Comparison of ENCODE assay signal across 8 mouse cellular contexts in genomic region chr2:35131991-35132661, GRCm38 (mm10). TPM values are rescaled to one million over a fixed set of nuclear protein-coding genes. Genes with fewer than 3 reads are reported as not detected.
DNase-seq lines count a peak whose midpoint lies in the region; ATAC-seq lines count a peak whose summit lies in the region.

No protein-coding gene starts in this region.

- H3K9ac ChIP-seq in heart, embryonic 13.5 days, result peak overlapping the region; percentile 83
- peak overlapping the region; percentile 66 for H3K9ac ChIP-seq in liver, embryonic 12.5 days
- peak overlapping the region; percentile 48; the same call in 1 of the 2 replicates for H3K9ac ChIP-seq in stomach, embryonic 15.5 days

- peak; percentile 96 for DNase-seq in CD4-positive helper T cell, adult 2 months (ENCODE audit: low read depth, low spot score)
- peak; percentile 86 for DNase-seq in brain, embryonic 18.5 days (ENCODE audit: low read depth, low spot score)
- peak; percentile 97 for DNase-seq in kidney, postnatal 10 days
- peak; percentile 93 for DNase-seq in natural killer cell, adult 2 months (ENCODE audit: low spot score in 2 of 2)

- peaks cover 24% of the 10 kb centered on the region for H3K4me1 ChIP-seq in heart, embryonic 13.5 days
- H3K4me1 ChIP-seq in liver, embryonic 12.5 days, result peaks cover 14% of the 10 kb centered on the region
- H3K4me1 ChIP-seq in stomach, embryonic 15.5 days, result peaks cover 2% of the 10 kb centered on the region; the same call in 1 of the 2 replicates

- no peaks in the 10 kb centered on the region for H3K27me3 ChIP-seq in heart, embryonic 13.5 days (replicated peaks)
- no peaks in the 10 kb centered on the region for H3K27me3 ChIP-seq in liver, embryonic 12.5 days (replicated peaks)
- H3K27me3 ChIP-seq in stomach, embryonic 15.5 days (replicated peaks), result no peaks in the 10 kb centered on the region

- peak overlapping the region; percentile 87 for H3K4me2 ChIP-seq in heart, embryonic 13.5 days
- H3K4me2 ChIP-seq in liver, embryonic 12.5 days, result peak overlapping the region; percentile 78
- peak overlapping the region; percentile 78 for H3K4me2 ChIP-seq in stomach, embryonic 15.5 days

- peak overlapping the region; percentile 89 for H3K27ac ChIP-seq in heart, embryonic 13.5 days (replicated peaks)
- peak overlapping the region; percentile 76 for H3K27ac ChIP-seq in liver, embryonic 12.5 days
- H3K27ac ChIP-seq in stomach, embryonic 15.5 days, result peak overlapping the region; percentile 89

- ATAC-seq in erythroid progenitor cell, adult 5-6 weeks (replicated peaks; ENCODE audit: low FRiP score, poor library complexity, severe bottlenecking), result peak; percentile 98
- peak; percentile 89 for ATAC-seq in heart, embryonic 13.5 days (ENCODE audit: extremely low read depth, insufficient number of reproducible peaks, low FRiP score, low TSS enrichment)
- peak; percentile 98 for ATAC-seq in liver, embryonic 12.5 days
- ATAC-seq in stomach, embryonic 15.5 days (ENCODE audit: insufficient read depth, low FRiP score, low read depth), result peak; percentile 99

- no peaks in the 10 kb centered on the region for H3K9me3 ChIP-seq in heart, embryonic 13.5 days
- no peaks in the 10 kb centered on the region for H3K9me3 ChIP-seq in liver, embryonic 12.5 days (replicated peaks)
- no peaks in the 10 kb centered on the region for H3K9me3 ChIP-seq in stomach, embryonic 15.5 days

- WGBS in heart, embryonic 13.5 days, result under 1% methylated on average over 21 of the region's 21 CpGs
- under 1% methylated on average over 21 of the region's 21 CpGs for WGBS in liver, embryonic 12.5 days (ENCODE audit: insufficient replicate concordance)
- under 1% methylated on average over 21 of the region's 21 CpGs for WGBS in stomach, embryonic 15.5 days

- H3K36me3 ChIP-seq in heart, embryonic 13.5 days, result peaks cover 35% of the 10 kb centered on the region
- peaks cover 46% of the 10 kb centered on the region for H3K36me3 ChIP-seq in liver, embryonic 12.5 days
- H3K36me3 ChIP-seq in stomach, embryonic 15.5 days, result peaks cover 8% of the 10 kb centered on the region; the same call in 1 of the 2 replicates

- H3K4me3 ChIP-seq in heart, embryonic 13.5 days, result peak overlapping the region; percentile 66
- peak overlapping the region; percentile 66 for H3K4me3 ChIP-seq in liver, embryonic 12.5 days
- peak overlapping the region; percentile 56 for H3K4me3 ChIP-seq in stomach, embryonic 15.5 days (replicated peaks)

RNA-seq across cellular contexts. Expression of gene Cntrl, which starts 22.8 kb away (rescaled TPM):
- total RNA-seq in erythroid progenitor cell, adult 5-6 weeks (2015; ENCODE audit: low replicate concordance), result 86.1 and 116 TPM in 2 replicates
- 78.9 and 99.0 TPM in 2 replicates for total RNA-seq in erythroid progenitor cell, adult 5-6 weeks (2017; ENCODE audit: low replicate concordance)
- polyA plus RNA-seq in heart, embryonic 13.5 days (2015; fragmentation: Nextera tagmentation; extraction: Ambion mirVana), result 16.2 and 16.5 TPM in 2 replicates
- 10.9 and 12.7 TPM in 2 replicates for polyA plus RNA-seq in liver, embryonic 12.5 days (2016; fragmentation: Nextera tagmentation; extraction: Ambion mirVana)
- polyA plus RNA-seq in stomach, embryonic 15.5 days (2015; fragmentation: Nextera tagmentation; extraction: Ambion mirVana), result 20.9 and 22.1 TPM in 2 replicates

RNA-seq across cellular contexts. Expression of gene AI182371, which starts 30.8 kb away (rescaled TPM):
- not detected in 2 replicates for total RNA-seq in erythroid progenitor cell, adult 5-6 weeks (2015; ENCODE audit: low replicate concordance)
- total RNA-seq in erythroid progenitor cell, adult 5-6 weeks (2017; ENCODE audit: low replicate concordance), result 1.3 TPM in 1 of 2 replicates, not detected in the other
- 0.35 and 0.74 TPM in 2 replicates for polyA plus RNA-seq in heart, embryonic 13.5 days (2015; fragmentation: Nextera tagmentation; extraction: Ambion mirVana)
- 5.3 and 5.5 TPM in 2 replicates for polyA plus RNA-seq in liver, embryonic 12.5 days (2016; fragmentation: Nextera tagmentation; extraction: Ambion mirVana)
- polyA plus RNA-seq in stomach, embryonic 15.5 days (2015; fragmentation: Nextera tagmentation; extraction: Ambion mirVana), result 0.86 and 2.6 TPM in 2 replicates

Comparison
In these comparisons a context has a peak if more than half of its experiments do, and no peak if none do; other contexts are left out.
1. Peak in every context shown above with its lines: DNase-seq, ATAC-seq, H3K4me3 ChIP-seq and H3K27ac ChIP-seq.